In the genomic region with DNA sequence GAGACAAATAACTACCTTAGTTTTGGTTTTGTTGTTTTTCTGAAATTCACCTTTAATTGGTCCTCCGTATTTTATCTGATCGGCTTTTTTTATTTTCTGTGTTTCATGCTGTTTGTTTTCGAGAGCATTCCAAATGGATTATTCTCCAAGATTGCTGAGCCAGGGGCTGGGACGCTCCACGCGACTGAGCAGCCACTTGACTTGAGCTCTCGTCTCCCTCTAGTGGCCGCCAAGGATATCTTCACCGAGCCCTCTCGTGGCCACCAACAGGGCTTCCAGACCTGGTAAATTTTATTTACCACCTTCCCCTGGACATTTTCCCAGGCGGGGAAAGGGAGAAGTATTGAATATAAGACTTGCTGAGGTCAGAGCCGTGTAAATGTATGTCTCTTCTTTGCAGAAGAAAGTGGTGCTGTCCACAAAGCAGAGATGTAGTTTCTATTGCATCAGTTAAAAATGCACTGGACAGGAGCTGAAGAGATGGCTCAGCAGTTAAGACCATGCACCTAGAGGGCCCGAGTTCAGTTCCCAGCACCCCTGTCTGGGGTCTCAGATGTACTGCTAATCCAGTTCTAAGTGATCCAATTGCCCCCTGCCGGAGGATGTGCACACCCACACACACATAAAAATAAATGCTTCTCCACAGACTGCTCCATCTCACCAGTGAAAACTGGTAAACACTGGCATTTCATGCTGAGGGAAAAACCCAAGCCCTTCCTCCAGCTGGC, we compare ENCODE assay signal across 8 mouse cellular contexts.
DNase-seq lines count a peak whose midpoint lies in the region; ATAC-seq and TF ChIP-seq lines count a peak whose summit lies in the region.

No protein-coding gene starts in this region.

- H3K27ac ChIP-seq in intestine, postnatal 0 days (ENCODE audit: low read depth, low read length): no peak overlapping the region
- H3K27ac ChIP-seq in midbrain, embryonic 11.5 days (ENCODE audit: low read depth, low read length): no peak overlapping the region
- no peak overlapping the region for H3K27ac ChIP-seq in small intestine, adult 2 months (ENCODE audit: insufficient read depth, low read depth, low read length)

- peak; percentile 80 for DNase-seq in 3T3-L1 (ENCODE audit: low read depth, low spot score)
- peak; percentile 56 for DNase-seq in adrenal gland, adult 18-20 months (ENCODE audit: low spot score in 2 of 2)
- DNase-seq in embryo, embryonic 11 days: peak; percentile 89
- DNase-seq in gastrocnemius, postnatal 4 days (ENCODE audit: low spot score in 2 of 2): peak; percentile 33 to 64
- peak; percentile 77 for DNase-seq in left cerebral cortex, postnatal 4 days
- peak; percentile 94 for DNase-seq in midbrain, embryonic 11.5 days (ENCODE audit: low spot score, missing footprints)

- intact Hi-C loops in left cerebral cortex, postnatal 4 days (cut with DNase I): no loop called here

- no peaks in the 10 kb centered on the region; the same call in 1 of the 2 replicates for H3K4me1 ChIP-seq in intestine, postnatal 0 days (replicated peaks; ENCODE audit: control insufficient read depth, insufficient read depth, low read length)
- H3K4me1 ChIP-seq in midbrain, embryonic 11.5 days (ENCODE audit: control insufficient read depth, insufficient read depth, low read length): no peaks in the 10 kb centered on the region
- H3K4me1 ChIP-seq in small intestine, adult 2 months (ENCODE audit: control insufficient read depth, insufficient read depth, insufficient read length, low read length): no peaks in the 10 kb centered on the region

- H3K9ac ChIP-seq in intestine, postnatal 0 days (ENCODE audit: low read depth, low read length): no peak overlapping the region
- no peak overlapping the region; the same call in 1 of the 2 replicates for H3K9ac ChIP-seq in midbrain, embryonic 11.5 days (ENCODE audit: low read length)

- peak; percentile 69; the same call in 1 of the 2 replicates for ATAC-seq in intestine, postnatal 0 days
- ATAC-seq in midbrain, embryonic 11.5 days (ENCODE audit: low FRiP score): peak; percentile 94

- no peaks in the 10 kb centered on the region for H3K27me3 ChIP-seq in intestine, postnatal 0 days (replicated peaks; ENCODE audit: control insufficient read depth, insufficient read depth, low read length)
- H3K27me3 ChIP-seq in midbrain, embryonic 11.5 days (ENCODE audit: control insufficient read depth, insufficient read depth, low read length): no peaks in the 10 kb centered on the region
- no peaks in the 10 kb centered on the region for H3K27me3 ChIP-seq in small intestine, adult 2 months (ENCODE audit: control insufficient read depth, insufficient read depth, low read length)

- peak; percentile 84 for TF ChIP-seq CTCF in intestine, postnatal 0 days (IDR thresholded peaks at IDR 0.05; ENCODE audit: low read depth)
- peak; percentile 90 for TF ChIP-seq CTCF in small intestine, adult 2 months (IDR thresholded peaks at IDR 0.05; ENCODE audit: extremely low read depth, insufficient read length, insufficient replicate concordance, low read depth, low read length)

- H3K4me2 ChIP-seq in intestine, postnatal 0 days (replicated peaks; ENCODE audit: low read depth): peak overlapping the region; percentile 62
- peak overlapping the region; percentile 52 for H3K4me2 ChIP-seq in midbrain, embryonic 11.5 days

- no peak for TF ChIP-seq POLR2A in small intestine, adult 2 months (IDR thresholded peaks at IDR 0.05; ENCODE audit: low read depth, low read length)

- H3K36me3 ChIP-seq in intestine, postnatal 0 days (ENCODE audit: control insufficient read depth, insufficient read depth): no peaks in the 10 kb centered on the region
- H3K36me3 ChIP-seq in midbrain, embryonic 11.5 days (ENCODE audit: control insufficient read depth, insufficient read depth, low read length): no peaks in the 10 kb centered on the region
- no peaks in the 10 kb centered on the region for H3K36me3 ChIP-seq in small intestine, adult 2 months (ENCODE audit: control insufficient read depth, insufficient read depth, low read length)

- no peaks in the 10 kb centered on the region for H3K9me3 ChIP-seq in intestine, postnatal 0 days (ENCODE audit: control insufficient read depth)
- H3K9me3 ChIP-seq in midbrain, embryonic 11.5 days (ENCODE audit: control insufficient read depth, low read length): no peaks in the 10 kb centered on the region

- H3K4me3 ChIP-seq in intestine, postnatal 0 days (ENCODE audit: low read depth, low read length): peak overlapping the region; percentile 22
- 0 out of 2 replicates have a peak overlapping the region, but pooled peaks have one; percentile 13 for H3K4me3 ChIP-seq in midbrain, embryonic 11.5 days (ENCODE audit: low read depth, low read length)
- H3K4me3 ChIP-seq in small intestine, adult 2 months (ENCODE audit: low read depth, low read length): no peak overlapping the region

- 9% methylated on average over 14 of the region's 14 CpGs for WGBS in intestine, postnatal 0 days
- 14% methylated on average over 14 of the region's 14 CpGs for WGBS in midbrain, embryonic 11.5 days
- 10% methylated on average over 14 of the region's 14 CpGs for WGBS in small intestine, adult 2 months
